Mouse (Mus musculus) ES-E14 (cell line): ENCODE data around the gene Lztr1. TPM values are rescaled to one million over a fixed set of nuclear protein-coding genes. Genes with fewer than 3 reads are reported as not detected.
A peak's percentile ranks its signal among the peaks of the same experiment; 100 is the strongest.

ENCODE experiments used
- DNase-seq: peaks from one replicate; pipeline ENCODE4 v3.0.0-alpha.2; 2013; ENCODE audit warnings: low read depth, low spot score
- H3K27ac ChIP-seq: 2 replicates; pipeline ENCODE4 v1.5.1; 2012; ENCODE audit warnings: low read depth, mild to moderate bottlenecking, low read length, moderate library complexity, mixed read lengths; ENCODE audit not compliant: poor library complexity, insufficient read depth, severe bottlenecking
- H3K36me3 ChIP-seq: 2 replicates; pipeline ENCODE4 v1.6.1; 2012; ENCODE audit warnings: mild to moderate bottlenecking, low read length, moderate library complexity, mixed read lengths; ENCODE audit not compliant: control insufficient read depth, poor library complexity, insufficient read depth, severe bottlenecking
- H3K4me1 ChIP-seq, 2 experiments: fragments of 150-350 bp in 1 of 2; sonication (generic) in 1 of 2; 2 replicates each; pipeline ENCODE4 v1.6.1; 2012; ENCODE audit warnings: low read length in 2 of 2, mild to moderate bottlenecking in 1 of 2, mixed read lengths in 1 of 2; ENCODE audit not compliant: control insufficient read depth in 2 of 2, insufficient read depth in 2 of 2, poor library complexity in 1 of 2
- H3K4me3 ChIP-seq, 2 experiments: fragments of 150-350 bp in 1 of 2; sonication (generic) in 1 of 2; 2 replicates each; pipeline ENCODE4 v1.5.1; 2012; ENCODE audit warnings: low read length in 2 of 2, low read depth in 1 of 2, mild to moderate bottlenecking in 1 of 2, mixed read lengths in 1 of 2; ENCODE audit not compliant: insufficient read depth in 1 of 2, poor library complexity in 1 of 2, severe bottlenecking in 1 of 2
- H3K9ac ChIP-seq: 2 replicates; pipeline ENCODE4 v1.6.1; 2012; ENCODE audit warnings: low read depth, mild to moderate bottlenecking, low read length, mixed read lengths; ENCODE audit not compliant: poor library complexity, insufficient read depth, severe bottlenecking
- H3K9me3 ChIP-seq: fragments of 150-350 bp; sonication (generic); 2 replicates; pipeline ENCODE4 v1.6.1; 2012; ENCODE audit warnings: low read depth, mild to moderate bottlenecking, low read length; ENCODE audit not compliant: control insufficient read depth, insufficient read depth
- CHD2 ChIP-seq: IDR thresholded peaks from 2 replicates; pipeline ENCODE4 v1.6.1; 2014; ENCODE audit warnings: mild to moderate bottlenecking, low read depth, low read length, inconsistent platforms
- HCFC1 ChIP-seq: IDR thresholded peaks from 2 replicates; pipeline ENCODE4 v1.6.1; 2012; ENCODE audit warnings: low read length, inconsistent platforms, borderline replicate concordance; ENCODE audit not compliant: insufficient read depth
- MAFK ChIP-seq: IDR thresholded peaks from 2 replicates; pipeline ENCODE4 v1.6.1; 2014; ENCODE audit warnings: mild to moderate bottlenecking, low read depth, low read length, inconsistent platforms; ENCODE audit not compliant: insufficient read depth
- ZC3H11A ChIP-seq: IDR thresholded peaks from 2 replicates; pipeline ENCODE4 v1.6.1; 2012; ENCODE audit warnings: low read depth, mild to moderate bottlenecking, inconsistent platforms, low read length, borderline replicate concordance
- ZNF384 ChIP-seq: IDR thresholded peaks from 2 replicates; pipeline ENCODE4 v1.6.1; 2012; ENCODE audit warnings: low read depth, low read length, inconsistent platforms
- in situ Hi-C, 2 experiments: fragments of 600-800 bp; cut with MboI; formaldehyde crosslinking; loops; one replicate each; pipeline ENCODE4 v1.15.1; 2025; ENCODE audit warnings: low sequenced_read_pairs in 2 of 2, inconsistent platforms in 1 of 2; ENCODE audit not compliant: unreplicated experiment in 2 of 2
- total RNA-seq: library from RNA; depleted of rRNA; stranded (reverse); fragments of 300-350 nt; gene quantifications from 2 replicates; pipeline ENCODE4 v1.2.3, GENCODE M21; 2012

Gene Lztr1
- total RNA-seq, 1 experiment = 63.1 TPM

DNA sequence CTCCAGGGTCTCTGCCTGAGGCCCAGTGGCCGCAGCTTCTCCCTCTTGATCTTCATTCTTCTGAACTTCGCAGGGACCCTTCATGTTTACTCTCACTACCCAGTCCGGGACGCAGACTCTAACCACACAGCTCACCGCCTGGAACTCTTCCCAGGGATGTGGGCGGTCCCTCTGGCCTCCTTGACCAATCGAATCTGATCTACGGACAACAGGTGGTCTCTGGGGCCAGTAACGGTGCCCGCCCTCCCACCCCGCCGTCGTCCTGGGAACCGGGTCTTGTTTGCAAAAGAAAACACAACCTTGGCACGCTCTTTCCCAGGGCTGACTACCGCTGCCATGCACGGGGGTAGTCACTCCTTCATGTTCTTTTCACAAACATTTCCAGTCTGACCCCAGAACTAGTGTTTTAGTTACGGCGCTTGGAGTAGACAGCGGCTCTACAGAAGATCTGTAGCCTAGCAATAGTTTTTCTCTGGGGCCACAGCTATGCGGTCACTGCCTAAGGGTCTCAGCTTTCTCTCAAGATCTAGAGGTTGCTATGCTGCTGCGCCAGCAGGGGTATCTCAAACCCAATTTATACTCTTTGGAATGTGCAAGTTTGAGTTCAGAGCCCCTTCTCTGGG, 52.8 kb downstream of the Lztr1 start, which contains the start of gene Lrrc74b:
Gene Lrrc74b (minus strand): TSS at position 120 of the 623 bp plus-strand sequence.
- TF ChIP-seq ZC3H11A (no peak), ZNF384 (no peak), CHD2 (no peak), MAFK (no peak), HCFC1 (no peak)
- peak; percentile 61 for DNase-seq
- peak within 1 kb of the TSS; percentile 61 for H3K9ac ChIP-seq
- peaks cover 2 to 24% of the 10 kb centered on the region in 2 experiments; a peak in 3 of 4 replicates for H3K4me1 ChIP-seq
- H3K36me3 ChIP-seq = no peaks in the 10 kb centered on the region
- no peak within 1 kb of the TSS for H3K27ac ChIP-seq
- no peaks in the 10 kb centered on the region for H3K9me3 ChIP-seq
- H3K4me3 ChIP-seq = peak within 1 kb of the TSS; percentile 43 to 64
- in situ Hi-C loops = no loop called here

DNA sequence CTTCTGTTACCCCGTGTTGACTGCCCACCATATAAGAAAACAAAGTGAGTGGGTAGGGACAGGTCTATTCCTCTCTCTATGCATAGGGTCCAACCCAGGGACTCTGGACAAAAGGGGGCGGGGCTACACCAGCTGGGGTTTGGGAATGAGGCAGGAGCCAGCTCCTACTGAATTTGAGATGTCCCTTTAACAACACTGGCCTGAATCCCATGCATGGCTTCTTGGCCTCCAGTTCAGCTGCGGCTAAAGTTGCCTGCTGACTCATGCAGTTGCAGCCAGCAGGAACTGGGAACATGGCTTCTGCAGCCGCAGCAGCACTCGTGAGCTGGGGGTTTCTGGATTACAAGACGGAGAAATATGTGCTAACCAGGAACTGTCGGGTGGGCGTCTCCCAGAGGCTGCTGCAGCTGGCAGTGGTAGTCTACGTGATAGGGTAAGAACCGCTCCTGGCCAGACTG, 53.3 kb downstream of the Lztr1 start, which contains the start of gene P2rx6:
Gene P2rx6 (plus strand): TSS at position 135 of the 458 bp plus-strand sequence.
- no peak within 1 kb of the TSS for H3K27ac ChIP-seq

DNA sequence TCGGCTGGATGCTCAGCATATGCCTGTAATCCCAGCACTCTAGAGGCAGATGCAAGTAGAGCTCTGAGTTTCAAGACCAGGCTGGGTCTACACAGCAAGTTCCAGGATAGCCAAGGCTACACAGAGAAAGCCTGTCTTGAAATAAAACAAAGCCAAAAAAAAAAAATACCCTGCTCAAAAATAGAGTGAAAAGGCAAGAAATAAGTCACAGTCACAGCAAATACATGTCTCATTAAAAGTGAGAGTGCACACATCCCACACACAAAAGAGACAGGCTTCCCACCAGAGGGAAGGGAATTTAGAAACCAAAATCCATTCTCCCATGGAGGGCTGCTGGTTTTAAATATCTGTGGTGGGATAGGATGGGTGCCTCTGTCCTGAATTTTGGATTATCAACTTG, 55.1 kb downstream of the Lztr1 start:
- H3K4me1 ChIP-seq = peaks cover 2 to 18% of the 10 kb centered on the region in 2 experiments; a peak in 3 of 4 replicates
- no peak overlapping the region for H3K27ac ChIP-seq
- in situ Hi-C loops = no loop called here
- H3K36me3 ChIP-seq = no peaks in the 10 kb centered on the region
- no peak overlapping the region for H3K9ac ChIP-seq
- no peak for TF ChIP-seq ZC3H11A
- no peak overlapping the region for H3K4me3 ChIP-seq
- H3K9me3 ChIP-seq = no peaks in the 10 kb centered on the region
- DNase-seq = no peak

More for the DNA sequence above, 53.3 kb downstream of the Lztr1 start, which contains the start of gene P2rx6:
- Histone ChIP-seq H3K4me3 (peak within 1 kb of the TSS; percentile 43 to 64), H3K4me1 (peaks cover 2 to 24% of the 10 kb centered on the region in 2 experiments; a peak in 3 of 4 replicates), H3K9ac (peak within 1 kb of the TSS; percentile 61), H3K9me3 (no peaks in the 10 kb centered on the region), H3K36me3 (no peaks in the 10 kb centered on the region)
- TF ChIP-seq CHD2 (no peak), MAFK (0 out of 2 replicates have a peak, but pooled peaks have one; percentile 29)
- in situ Hi-C loops = no loop called here
- no peak for DNase-seq

DNA sequence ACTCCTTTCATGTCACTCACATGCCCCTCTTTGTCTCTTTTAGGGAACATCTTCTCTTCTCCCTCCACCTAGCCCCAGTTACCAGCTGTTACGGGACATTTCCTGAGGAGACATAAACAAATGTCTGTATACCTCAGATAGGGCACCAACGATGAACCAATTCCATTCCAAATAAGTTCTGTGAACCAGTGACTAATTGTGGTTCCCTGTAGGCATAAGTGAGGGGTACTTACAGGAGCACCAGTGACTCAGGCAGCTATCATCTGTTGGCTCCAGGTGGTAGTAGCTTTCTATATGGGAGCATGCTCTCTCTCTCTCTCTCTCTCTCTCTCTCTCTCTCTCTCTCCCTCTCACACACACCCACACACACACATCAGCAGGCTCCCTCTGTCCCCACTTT, 55.7 kb downstream of the Lztr1 start:
- Histone ChIP-seq H3K9me3 (no peaks in the 10 kb centered on the region), H3K9ac (no peak overlapping the region), H3K27ac (no peak overlapping the region), H3K4me1 (peaks cover 2 to 15% of the 10 kb centered on the region in 2 experiments; a peak in 3 of 4 replicates), H3K36me3 (no peaks in the 10 kb centered on the region), H3K4me3 (no peak overlapping the region)
- in situ Hi-C loops = no loop called here
- TF ChIP-seq ZNF384 (no peak), ZC3H11A (no peak), HCFC1 (no peak), CHD2 (no peak)
- no peak for DNase-seq

DNA sequence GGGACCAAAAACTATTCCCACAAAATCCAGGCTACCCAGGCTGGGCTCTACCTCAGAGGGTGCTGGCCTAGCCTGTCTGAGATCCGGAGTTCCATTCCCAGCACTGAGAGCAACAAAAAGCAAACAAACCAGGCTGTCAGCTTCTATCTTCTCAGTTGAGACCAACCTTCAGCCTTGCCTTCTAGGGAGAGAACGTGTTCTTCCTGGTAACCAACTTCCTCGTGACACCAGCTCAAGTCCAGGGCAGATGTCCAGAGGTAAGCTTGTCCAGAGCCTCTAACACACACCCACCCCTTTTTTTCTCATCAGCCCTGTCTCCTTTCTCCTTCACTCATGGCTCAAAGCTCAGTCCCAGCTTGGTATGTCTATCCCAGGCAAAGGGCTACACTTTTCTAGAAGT, 56.3 kb downstream of the Lztr1 start:
- Histone ChIP-seq H3K9me3 (no peaks in the 10 kb centered on the region), H3K36me3 (no peaks in the 10 kb centered on the region), H3K4me3 (no peak overlapping the region), H3K9ac (no peak overlapping the region), H3K4me1 (peaks cover 2 to 12% of the 10 kb centered on the region in 2 experiments; a peak in 3 of 4 replicates), H3K27ac (no peak overlapping the region)
- TF ChIP-seq ZNF384 (no peak), CHD2 (no peak), HCFC1 (no peak), MAFK (no peak), ZC3H11A (no peak)
- in situ Hi-C loops = no loop called here
- no peak for DNase-seq
